Mouse (Mus musculus): Measurements from ENCODE around the gene Cers6.

Cers6 gene

GRCm38 (mm10) chr2:68973753-68974152 is 112.5 kb downstream of the Cers6 start:
- no peak for DNase-seq

GRCm38 (mm10) chr2:68975286-68975685 is 114.0 kb downstream of the Cers6 start:
- DNase-seq: no peak

- DNase-seq: no peak
Observed at GRCm38 (mm10) chr2:68975780-68976179, 114.5 kb downstream of the Cers6 start.

- no peak for DNase-seq
Observed at GRCm38 (mm10) chr2:68978244-68978643, 117.0 kb downstream of the Cers6 start.

- no peak for DNase-seq
Observed at GRCm38 (mm10) chr2:68978660-68979604, 117.7 kb downstream of the Cers6 start.

- DNase-seq: no peak
Observed at GRCm38 (mm10) chr2:68981302-68981701, 120.1 kb downstream of the Cers6 start.

- DNase-seq: no peak
Observed at GRCm38 (mm10) chr2:68981756-68982409, 120.6 kb downstream of the Cers6 start.

- DNase-seq: no peak
Observed at GRCm38 (mm10) chr2:68982979-68983378, 121.7 kb downstream of the Cers6 start.

- no peak for DNase-seq
Observed at GRCm38 (mm10) chr2:68983431-68983830, 122.2 kb downstream of the Cers6 start.

GRCm38 (mm10) chr2:68989117-68989516 is 127.9 kb downstream of the Cers6 start:
- no peak for DNase-seq

- DNase-seq: no peak
Observed at GRCm38 (mm10) chr2:68992629-68993028, 131.4 kb downstream of the Cers6 start.

- DNase-seq: no peak
Observed at GRCm38 (mm10) chr2:68994441-68994840, 133.2 kb downstream of the Cers6 start.

GRCm38 (mm10) chr2:68995723-68996122 is 134.5 kb downstream of the Cers6 start:
- no peak for DNase-seq

GRCm38 (mm10) chr2:68996268-68996667 is 135.0 kb downstream of the Cers6 start:
- DNase-seq: no peak

GRCm38 (mm10) chr2:69004001-69004400 is 142.8 kb downstream of the Cers6 start:
- no peak for DNase-seq

- no peak for DNase-seq
Observed at GRCm38 (mm10) chr2:69011392-69011791, 150.2 kb downstream of the Cers6 start.

GRCm38 (mm10) chr2:69011860-69012259 is 150.6 kb downstream of the Cers6 start:
- no peak for DNase-seq

- DNase-seq: no peak
Observed at GRCm38 (mm10) chr2:69014241-69014640, 153.0 kb downstream of the Cers6 start.

- no peak for DNase-seq
Observed at GRCm38 (mm10) chr2:69015172-69015724, 154.0 kb downstream of the Cers6 start.

- DNase-seq: no peak
Observed at GRCm38 (mm10) chr2:69015822-69016221, 154.6 kb downstream of the Cers6 start.

GRCm38 (mm10) chr2:69019026-69019565 is 157.9 kb downstream of the Cers6 start:
- DNase-seq: peak; percentile 39

- no peak for DNase-seq
Observed at GRCm38 (mm10) chr2:69019821-69020489, 158.7 kb downstream of the Cers6 start.

Measured in kidney, adult 11 months (tissue).